Mouse (Mus musculus) lung, embryonic 14.5 days (tissue): ENCODE measurements around the gene Chd2. TPM values are rescaled to one million over a fixed set of nuclear protein-coding genes. Genes with fewer than 3 reads are reported as not detected.

Experiments
- ATAC-seq: fragments of 200-750 bp; cut with Nextera tagmentation; 2 replicates; pipeline ENCODE4 v1.8.0; 2017; ENCODE audit warnings: mild to moderate bottlenecking, moderate TSS enrichment, moderate library complexity; ENCODE audit not compliant: insufficient read depth
- DNase-seq: peaks from one replicate; pipeline ENCODE4 v3.0.0-alpha.2; 2015
- H3K27ac ChIP-seq: fragments of 300-500 bp; sonication (generic); 2 replicates; pipeline ENCODE4 v1.5.1; 2014; ENCODE audit warnings: low read depth, mild to moderate bottlenecking, moderate library complexity
- H3K27me3 ChIP-seq: fragments of 300-500 bp; sonication (generic); 2 replicates; pipeline ENCODE4 v1.6.1; 2014; ENCODE audit warnings: low read length, control low read depth; ENCODE audit not compliant: insufficient read depth
- H3K36me3 ChIP-seq: fragments of 300-500 bp; sonication (generic); 2 replicates; pipeline ENCODE4 v1.6.1; 2014; ENCODE audit warnings: control low read depth; ENCODE audit not compliant: insufficient read depth
- H3K4me1 ChIP-seq: fragments of 300-500 bp; sonication (generic); 2 replicates; pipeline ENCODE4 v1.6.1; 2014; ENCODE audit warnings: antibody characterized with exemption, control low read depth; ENCODE audit not compliant: insufficient read depth
- H3K4me2 ChIP-seq: fragments of 300-500 bp; sonication (generic); 2 replicates; pipeline ENCODE4 v1.6.1; 2014; ENCODE audit warnings: mild to moderate bottlenecking
- H3K4me3 ChIP-seq: fragments of 300-500 bp; sonication (generic); 2 replicates; pipeline ENCODE4 v1.5.1; 2014; ENCODE audit warnings: low read depth, low read length
- H3K9ac ChIP-seq: fragments of 300-500 bp; sonication (generic); 2 replicates; pipeline ENCODE4 v1.6.1; 2014
- H3K9me3 ChIP-seq: fragments of 300-500 bp; sonication (generic); 2 replicates; pipeline ENCODE4 v1.6.1; 2016; ENCODE audit warnings: low read depth, low read length, control low read depth
- CTCF ChIP-seq: IDR thresholded peaks from 2 replicates; pipeline ENCODE4 v1.5.1; 2016; ENCODE audit warnings: antibody characterized with exemption, low read depth
- WGBS: fragments of 180-500 bp; shearing (Covaris S2); extraction: QIAGEN DNeasy Blood & Tissue Kit; methylation state at CpG from one replicate; pipeline ENCODE4 v1.1.7; 2014; 5-methylcytosine and 5-hydroxymethylcytosine counted together
- polyA plus RNA-seq: library from polyadenylated mRNA; unstranded; fragments of >200 nt; fragmentation: Nextera tagmentation; extraction: Ambion mirVana; gene quantifications from 2 replicates; pipeline ENCODE4 v1.2.1, GENCODE M21; 2014

Chd2 gene
- polyA plus RNA-seq, 1 experiment from 2014 or later = 62.1 TPM

DNA sequence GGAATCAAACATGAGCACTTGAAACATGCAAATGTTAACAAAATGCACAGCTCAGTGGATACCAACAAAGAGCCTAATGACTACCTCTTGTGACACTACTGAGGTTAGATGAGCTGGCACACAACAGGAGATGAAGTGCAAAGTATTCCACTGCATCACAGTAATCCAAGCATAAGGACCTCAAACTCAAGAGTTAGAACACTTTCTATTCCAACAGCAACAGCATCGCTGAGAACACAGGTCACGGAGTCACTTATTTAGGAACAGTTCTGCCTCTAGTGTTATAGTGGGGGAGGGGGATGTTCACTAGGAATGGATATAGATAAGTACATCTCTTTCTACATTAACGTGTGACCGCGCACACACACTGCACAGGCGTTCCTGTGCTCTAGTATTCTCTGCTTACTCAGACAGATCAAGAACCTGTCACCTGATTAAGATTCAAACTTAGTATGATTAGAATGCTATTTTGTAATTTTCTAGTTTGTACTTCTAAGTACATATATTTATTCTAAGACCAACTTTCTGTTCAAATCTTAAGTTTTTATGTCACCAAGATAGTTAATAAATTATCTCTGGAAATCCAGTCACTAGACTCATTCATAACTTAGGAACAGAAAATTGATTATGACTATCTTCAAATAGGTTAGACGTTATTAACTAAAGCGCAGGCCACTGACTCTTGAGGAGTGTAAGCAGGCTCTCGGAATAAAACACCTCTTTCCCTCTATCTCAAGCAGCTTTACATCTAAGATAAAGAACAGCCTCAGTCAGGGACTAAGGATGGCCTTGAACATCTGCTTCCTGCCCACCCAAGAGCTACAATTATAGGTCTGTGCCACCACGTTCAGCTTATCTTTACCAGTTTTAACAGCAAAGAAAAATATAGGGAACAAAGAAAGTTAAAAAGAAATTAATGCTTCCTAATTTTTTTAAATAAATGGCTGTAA, 5.2 kb upstream of the Chd2 start:
- Histone ChIP-seq H3K4me1 (peaks cover 5% of the 10 kb centered on the region; the same call in 1 of the 2 replicates), H3K27ac (no peak overlapping the region; the same call in 1 of the 2 replicates), H3K27me3 (no peaks in the 10 kb centered on the region), H3K9me3 (no peaks in the 10 kb centered on the region), H3K4me3 (no peak overlapping the region), H3K4me2 (peak overlapping the region; percentile 25; the same call in 1 of the 2 replicates), H3K9ac (no peak overlapping the region), H3K36me3 (peaks cover 69% of the 10 kb centered on the region)
- ATAC-seq = no peak
- WGBS = 59% methylated on average over 10 of the region's 10 CpGs
- TF ChIP-seq CTCF = no peak
- no peak for DNase-seq

DNA sequence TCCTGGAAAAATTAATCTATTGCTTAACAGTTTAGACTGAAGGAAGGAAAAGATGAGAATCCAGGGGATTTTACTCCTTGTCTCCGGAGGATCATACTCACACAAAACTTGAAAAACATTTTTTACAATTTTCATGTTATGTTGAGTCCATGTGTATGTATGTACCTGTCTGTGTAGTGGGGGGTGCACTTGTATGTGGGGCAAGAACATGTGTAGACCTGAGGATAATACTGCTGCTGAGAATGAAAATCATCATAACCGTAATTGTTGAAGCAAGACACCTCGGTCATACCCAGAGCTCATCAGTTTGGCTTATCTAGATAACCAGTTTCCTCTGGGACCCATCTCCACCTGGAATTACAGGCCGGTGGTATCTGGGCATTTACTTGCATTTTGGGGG, 3.4 kb upstream of the Chd2 start:
- Histone ChIP-seq H3K27me3 (no peaks in the 10 kb centered on the region), H3K9ac (no peak overlapping the region), H3K4me1 (peaks cover 5% of the 10 kb centered on the region; the same call in 1 of the 2 replicates), H3K4me2 (no peak overlapping the region), H3K27ac (no peak overlapping the region), H3K36me3 (peaks cover 59% of the 10 kb centered on the region), H3K4me3 (no peak overlapping the region), H3K9me3 (no peaks in the 10 kb centered on the region)
- DNase-seq (no peak), ATAC-seq (no peak)
- WGBS = 85% methylated on average over 4 of the region's 4 CpGs
- no peak for TF ChIP-seq CTCF

DNA sequence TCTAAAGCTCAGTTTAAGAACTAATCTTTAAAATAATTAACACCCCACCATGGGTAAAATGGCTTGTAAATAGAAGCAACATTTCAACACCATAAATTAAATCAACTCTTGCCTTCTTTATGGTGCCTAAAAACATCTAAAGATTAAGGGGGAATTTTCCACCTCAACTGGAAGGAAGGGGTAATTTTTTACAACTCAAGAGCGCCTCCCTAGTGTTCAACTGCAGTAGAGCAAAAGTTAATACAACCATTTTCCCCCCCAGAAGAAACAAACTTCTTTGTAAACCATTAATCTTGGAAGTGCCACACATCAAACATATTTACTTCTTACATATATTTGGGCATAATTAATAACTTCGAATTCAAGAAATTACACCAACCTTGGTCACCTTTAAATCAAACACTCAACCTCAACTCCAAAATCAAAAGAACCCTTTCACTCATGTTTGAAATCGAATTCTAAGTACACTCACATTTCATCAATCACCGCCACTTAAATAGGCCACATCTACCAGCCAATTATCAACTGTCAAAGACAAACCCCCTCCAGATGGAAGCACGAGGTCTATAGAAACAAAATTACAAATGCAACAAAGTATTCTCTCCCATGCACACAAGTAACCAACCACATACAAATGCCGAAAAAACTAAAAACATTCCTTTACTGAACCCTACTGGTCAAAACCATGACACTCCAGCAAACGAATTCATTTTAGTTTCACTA, 662 bp upstream of the Chd2 start:
- H3K4me2 ChIP-seq = peak overlapping the region; percentile 53
- peaks cover 40% of the 10 kb centered on the region for H3K36me3 ChIP-seq
- DNase-seq = peak; percentile 11
- WGBS = 65% methylated on average over 7 of the region's 7 CpGs
- peaks cover 5% of the 10 kb centered on the region; the same call in 1 of the 2 replicates for H3K4me1 ChIP-seq
- H3K9me3 ChIP-seq = no peaks in the 10 kb centered on the region
- no peaks in the 10 kb centered on the region for H3K27me3 ChIP-seq
- no peak overlapping the region for H3K9ac ChIP-seq
- no peak for ATAC-seq
- H3K27ac ChIP-seq = peak overlapping the region; percentile 100
- peak; percentile 47 for TF ChIP-seq CTCF
- peak overlapping the region; percentile 57 for H3K4me3 ChIP-seq

DNA sequence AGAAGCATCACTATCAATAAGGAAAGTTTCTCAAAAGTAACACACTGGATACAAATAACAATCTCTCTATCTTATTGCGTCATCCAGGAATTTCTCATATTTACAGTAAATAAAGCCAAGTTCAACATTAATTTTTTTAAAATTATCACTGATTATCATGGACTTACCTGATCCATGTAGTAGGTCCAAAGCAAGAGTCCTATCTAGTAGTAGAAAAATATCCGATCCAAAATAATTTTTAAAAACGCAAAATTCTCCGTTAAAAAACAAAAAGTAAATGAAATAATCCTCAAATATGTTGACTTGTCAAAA, 595 bp downstream of the Chd2 start:
- H3K9ac ChIP-seq = peak overlapping the region; percentile 96
- no peaks in the 10 kb centered on the region for H3K9me3 ChIP-seq
- DNase-seq (no peak), ATAC-seq (no peak)
- peak overlapping the region; percentile 100 for H3K27ac ChIP-seq
- H3K36me3 ChIP-seq = peaks cover 34% of the 10 kb centered on the region
- H3K27me3 ChIP-seq = no peaks in the 10 kb centered on the region
- H3K4me2 ChIP-seq = peak overlapping the region; percentile 66
- peaks cover 7% of the 10 kb centered on the region for H3K4me1 ChIP-seq
- under 1% methylated on average over 4 of the region's 4 CpGs for WGBS
- no peak for TF ChIP-seq CTCF
- peak overlapping the region; percentile 57 for H3K4me3 ChIP-seq

DNA sequence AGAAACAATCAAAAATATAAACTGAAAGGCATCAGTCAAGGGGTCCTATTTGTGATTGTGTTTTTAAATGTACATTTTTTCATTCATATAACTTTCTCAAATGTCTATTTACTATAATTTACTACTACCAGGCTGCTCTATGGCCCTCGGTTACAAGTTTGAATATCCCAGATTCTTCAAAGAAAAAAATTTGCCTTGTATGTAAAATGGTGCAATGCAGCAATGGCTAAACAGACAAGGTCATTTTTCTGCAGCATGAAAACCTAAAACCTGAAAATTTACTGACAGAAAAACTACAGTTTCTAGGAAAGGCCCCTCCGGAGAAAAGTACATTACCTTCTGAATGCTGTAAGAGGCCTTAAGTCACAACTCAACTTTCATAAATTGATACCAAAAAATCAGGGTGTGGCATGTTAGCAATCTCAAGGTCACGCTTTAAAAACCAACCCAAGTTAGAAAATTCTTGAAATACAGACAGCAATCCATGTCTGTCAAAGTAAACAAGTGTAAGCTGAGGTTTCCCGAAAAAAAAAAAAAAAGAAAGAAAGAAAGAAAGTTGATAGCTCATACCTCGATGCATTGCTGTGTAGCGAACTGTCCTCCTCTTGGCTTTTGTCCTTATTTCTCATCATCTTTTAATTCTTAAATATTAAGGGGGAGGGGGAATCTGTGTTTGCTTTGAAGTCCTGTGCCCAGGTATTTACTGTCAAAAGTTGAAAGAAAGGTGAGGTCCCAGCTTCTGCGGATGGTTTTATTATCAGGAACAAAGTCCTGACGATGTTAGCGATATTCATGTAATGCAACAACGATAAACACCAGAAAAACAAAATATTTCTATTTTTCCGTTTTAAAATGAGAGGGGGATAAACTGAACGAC, 1.2 kb downstream of the Chd2 start:
- DNase-seq = peak; percentile 68
- peak overlapping the region; percentile 96 for H3K9ac ChIP-seq
- under 1% methylated on average over 12 of the region's 12 CpGs for WGBS

DNA sequence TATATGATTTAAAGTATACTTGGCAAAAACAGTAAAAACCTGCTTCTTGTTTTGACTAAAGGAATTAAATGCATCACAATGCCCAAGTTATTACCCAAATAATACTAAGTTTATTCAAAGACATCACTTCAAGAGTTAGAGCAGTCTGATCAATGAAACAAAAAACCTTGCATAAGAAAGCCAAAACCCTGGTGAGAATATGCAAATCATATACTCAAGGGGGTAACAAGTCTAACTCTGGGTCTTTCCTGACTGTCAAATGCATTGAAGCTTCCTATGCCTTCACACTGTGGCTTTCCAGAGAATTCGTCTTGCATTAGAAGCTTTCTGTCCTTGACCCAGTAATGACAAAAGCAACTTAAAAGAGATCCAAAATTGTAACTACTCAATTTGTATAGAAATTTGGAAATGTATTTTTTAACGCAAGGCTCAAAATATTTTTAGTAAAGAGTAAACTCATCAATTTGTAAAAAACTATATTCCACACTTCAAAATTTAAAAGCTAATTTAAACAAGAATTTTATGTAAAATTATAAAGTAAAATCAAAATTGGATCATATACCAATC, 2.4 kb downstream of the Chd2 start:
- ATAC-seq (no peak), DNase-seq (peak; percentile 75)
- H3K27me3 ChIP-seq = no peaks in the 10 kb centered on the region
- H3K4me1 ChIP-seq = peaks cover 19% of the 10 kb centered on the region
- peak overlapping the region; percentile 81 for H3K9ac ChIP-seq
- peaks cover 40% of the 10 kb centered on the region for H3K36me3 ChIP-seq
- H3K27ac ChIP-seq = peak overlapping the region; percentile 86
- H3K4me3 ChIP-seq = peak overlapping the region; percentile 45
- peak overlapping the region; percentile 92 for H3K4me2 ChIP-seq
- 21% methylated on average over 2 of the region's 2 CpGs for WGBS
- no peak for TF ChIP-seq CTCF
- no peaks in the 10 kb centered on the region for H3K9me3 ChIP-seq

More for the DNA sequence above, 1.2 kb downstream of the Chd2 start:
- no peak for TF ChIP-seq CTCF
- H3K4me3 ChIP-seq = peak overlapping the region; percentile 57
- H3K36me3 ChIP-seq = peaks cover 37% of the 10 kb centered on the region
- no peaks in the 10 kb centered on the region for H3K27me3 ChIP-seq
- H3K4me2 ChIP-seq = peak overlapping the region; percentile 66
- ATAC-seq = no peak
- no peaks in the 10 kb centered on the region for H3K9me3 ChIP-seq
- peak overlapping the region; percentile 100 for H3K27ac ChIP-seq
- peaks cover 12% of the 10 kb centered on the region for H3K4me1 ChIP-seq
